Mouse (Mus musculus) kidney, adult 18-20 months (tissue): Measurements from ENCODE around the gene Olfr221.

Experiments
- DNase-seq: peaks from one replicate; pipeline ENCODE4 v3.0.0; 2021

Gene Olfr221

GRCm38 (mm10) chr14:52019051-52019589, 23.1 kb downstream of the Olfr221 start:
- peak; percentile 45 for DNase-seq

GRCm38 (mm10) chr14:52018248-52019050, 23.8 kb downstream of the Olfr221 start:
- no peak for DNase-seq

GRCm38 (mm10) chr14:52017662-52018061, 24.6 kb downstream of the Olfr221 start:
- DNase-seq, result no peak

- DNase-seq, result no peak
Measured at GRCm38 (mm10) chr14:52016625-52017405, 25.4 kb downstream of the Olfr221 start.

GRCm38 (mm10) chr14:52015445-52016100, 26.7 kb downstream of the Olfr221 start, which contains the start of gene Tmem253:
Gene Tmem253, plus strand, starts transcription at chr14:52015658.
- DNase-seq, result no peak

- peak; percentile 62 for DNase-seq
Measured at GRCm38 (mm10) chr14:52014761-52015311, 27.4 kb downstream of the Olfr221 start.

- DNase-seq, result no peak
Measured at GRCm38 (mm10) chr14:52014271-52014760, 27.9 kb downstream of the Olfr221 start.

- DNase-seq, result no peak
Measured at GRCm38 (mm10) chr14:52013771-52014219, 28.5 kb downstream of the Olfr221 start.

GRCm38 (mm10) chr14:52013021-52013610, 29.1 kb downstream of the Olfr221 start:
- DNase-seq, result no peak

GRCm38 (mm10) chr14:52012553-52012952, 29.7 kb downstream of the Olfr221 start:
- DNase-seq, result no peak

- DNase-seq, result no peak
Measured at GRCm38 (mm10) chr14:52012085-52012484, 30.2 kb downstream of the Olfr221 start.

GRCm38 (mm10) chr14:52011683-52012082, 30.6 kb downstream of the Olfr221 start:
- no peak for DNase-seq

- peak; percentile 70 for DNase-seq
Measured at GRCm38 (mm10) chr14:52010446-52011111, 31.7 kb downstream of the Olfr221 start.

- DNase-seq, result no peak
Measured at GRCm38 (mm10) chr14:52009841-52010240, 32.4 kb downstream of the Olfr221 start.

- DNase-seq, result no peak
Measured at GRCm38 (mm10) chr14:52009361-52009760, 32.9 kb downstream of the Olfr221 start.

- peak; percentile 93 for DNase-seq
Measured at GRCm38 (mm10) chr14:52008321-52009203, 33.7 kb downstream of the Olfr221 start.

GRCm38 (mm10) chr14:52006771-52007170, 35.5 kb downstream of the Olfr221 start:
- no peak for DNase-seq

- DNase-seq, result no peak
Measured at GRCm38 (mm10) chr14:52006241-52006640, 36.0 kb downstream of the Olfr221 start.

GRCm38 (mm10) chr14:52005616-52006015, 36.6 kb downstream of the Olfr221 start:
- no peak for DNase-seq

GRCm38 (mm10) chr14:52005141-52005540, 37.1 kb downstream of the Olfr221 start:
- no peak for DNase-seq
